Mouse (Mus musculus): Measurements from ENCODE around the gene AI413582.

DNA sequence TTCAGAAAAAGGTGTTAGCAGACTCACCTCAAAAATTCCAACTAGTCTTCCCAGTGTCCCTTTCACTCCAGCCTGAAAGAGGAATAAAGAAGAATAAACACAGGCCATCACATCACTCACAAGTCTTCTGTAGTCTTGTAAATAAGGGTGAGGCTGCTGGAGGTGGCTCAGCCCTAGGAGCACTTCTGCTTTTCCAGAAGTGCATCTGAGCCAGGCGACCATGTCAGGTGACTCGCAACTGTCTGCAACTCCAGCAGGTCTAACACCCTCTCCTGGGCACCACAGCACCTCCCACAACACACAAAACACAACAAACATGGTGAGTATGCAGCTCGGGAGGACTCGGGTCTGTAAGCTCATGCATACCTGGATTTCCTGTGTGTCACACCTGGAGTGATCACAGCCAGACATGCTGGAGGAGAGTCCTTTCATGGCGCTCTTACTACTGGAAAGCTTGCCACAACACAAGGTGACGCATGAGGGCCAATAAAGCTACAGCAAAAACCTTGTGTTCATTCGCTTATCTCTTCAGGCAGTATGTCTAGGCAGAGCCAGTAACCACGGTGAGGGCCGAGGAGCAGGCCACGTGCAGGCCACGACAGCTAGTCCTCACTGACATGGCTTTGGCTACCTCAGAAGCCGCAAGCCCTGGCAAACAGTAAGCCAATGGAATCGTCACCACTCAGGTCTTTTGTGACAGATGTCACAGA, 17.8 kb upstream of the AI413582 start:
- TF ChIP-seq POLR2A (IDR thresholded peaks at IDR 0.05; ENCODE audit: insufficient read length, low read depth), result no peak
- no peak for TF ChIP-seq POLR2AphosphoS2 (IDR thresholded peaks at IDR 0.05; ENCODE audit: insufficient read length, low read depth)
- TF ChIP-seq MAX (IDR thresholded peaks at IDR 0.05; ENCODE audit: low read depth), result no peak
- TF ChIP-seq USF1 (IDR thresholded peaks at IDR 0.05; ENCODE audit: low read depth), result no peak
- no peak for TF ChIP-seq TCF3 (IDR thresholded peaks at IDR 0.05; ENCODE audit: insufficient read length, low read depth)
- TF ChIP-seq CEBPB (IDR thresholded peaks at IDR 0.05; ENCODE audit: insufficient read depth, poor library complexity, severe bottlenecking), result no peak
- no peak for TF ChIP-seq MYOD1 (IDR thresholded peaks at IDR 0.05; ENCODE audit: control insufficient read depth in 1 of 3, insufficient read length in 2 of 3, low read depth in 2 of 3)
- TF ChIP-seq E2F4 (IDR thresholded peaks at IDR 0.05; ENCODE audit: insufficient read depth), result no peak
- no peak for TF ChIP-seq TCF12 (IDR thresholded peaks at IDR 0.05; ENCODE audit: insufficient read depth, poor library complexity, severe bottlenecking)
- TF ChIP-seq MYOG (IDR thresholded peaks at IDR 0.05; ENCODE audit: control insufficient read depth in 1 of 3, insufficient read depth in 1 of 3, insufficient read length in 2 of 3, low read depth in 2 of 3), result no peak
- no peak for TF ChIP-seq REST (IDR thresholded peaks at IDR 0.05; ENCODE audit: insufficient read depth, insufficient read length)
